Mouse (Mus musculus): ENCODE measurements around the gene Zfand3.

Gene Zfand3

GRCm38 (mm10) chr17:30004203-30005102, at the start of gene Zfand3:
Gene Zfand3, plus strand, starts transcription at chr17:30004733.
- peak; percentile 81 to 91 for DNase-seq (ENCODE audit: low spot score in 2 of 2)

- no peak for DNase-seq (ENCODE audit: low spot score in 2 of 2)
Measured at GRCm38 (mm10) chr17:29955880-29956279, 48.7 kb upstream of the Zfand3 start.

- DNase-seq (ENCODE audit: low spot score in 2 of 2) = peak in 1 of 2 experiments; percentile 24
Measured at GRCm38 (mm10) chr17:29963730-29964259, 40.7 kb upstream of the Zfand3 start.

GRCm38 (mm10) chr17:29965506-29965905, 39.0 kb upstream of the Zfand3 start:
- no peak for DNase-seq (ENCODE audit: low spot score in 2 of 2)

- no peak for DNase-seq (ENCODE audit: low spot score in 2 of 2)
Measured at GRCm38 (mm10) chr17:29970037-29970555, 34.4 kb upstream of the Zfand3 start, which contains the start of gene Mdga1. Gene Mdga1, minus strand, starts transcription at chr17:29970087.

- no peak for DNase-seq (ENCODE audit: low spot score in 2 of 2)
Measured at GRCm38 (mm10) chr17:29971761-29972432, 32.6 kb upstream of the Zfand3 start.

GRCm38 (mm10) chr17:29973226-29973625, 31.3 kb upstream of the Zfand3 start:
- no peak for DNase-seq (ENCODE audit: low spot score in 2 of 2)

GRCm38 (mm10) chr17:29975731-29976130, 28.8 kb upstream of the Zfand3 start:
- DNase-seq (ENCODE audit: low spot score in 2 of 2) = peak; percentile 78 to 83

- no peak for DNase-seq (ENCODE audit: low spot score in 2 of 2)
Measured at GRCm38 (mm10) chr17:29979020-29979419, 25.5 kb upstream of the Zfand3 start.

- DNase-seq (ENCODE audit: low spot score in 2 of 2) = no peak
Measured at GRCm38 (mm10) chr17:29979841-29980240, 24.7 kb upstream of the Zfand3 start.

GRCm38 (mm10) chr17:29981568-29981967, 23.0 kb upstream of the Zfand3 start:
- DNase-seq (ENCODE audit: low spot score in 2 of 2) = no peak

- DNase-seq (ENCODE audit: low spot score in 2 of 2) = no peak
Measured at GRCm38 (mm10) chr17:29983190-29983589, 21.3 kb upstream of the Zfand3 start.

GRCm38 (mm10) chr17:29984931-29985330, 19.6 kb upstream of the Zfand3 start:
- DNase-seq (ENCODE audit: low spot score in 2 of 2) = no peak

- DNase-seq (ENCODE audit: low spot score in 2 of 2) = no peak
Measured at GRCm38 (mm10) chr17:29985534-29985933, 19.0 kb upstream of the Zfand3 start.

GRCm38 (mm10) chr17:29988141-29988540, 16.4 kb upstream of the Zfand3 start:
- DNase-seq (ENCODE audit: low spot score in 2 of 2) = no peak

- no peak for DNase-seq (ENCODE audit: low spot score in 2 of 2)
Measured at GRCm38 (mm10) chr17:29989653-29990052, 14.9 kb upstream of the Zfand3 start.

- no peak for DNase-seq (ENCODE audit: low spot score in 2 of 2)
Measured at GRCm38 (mm10) chr17:29990136-29990535, 14.4 kb upstream of the Zfand3 start.

GRCm38 (mm10) chr17:29990845-29991244, 13.7 kb upstream of the Zfand3 start:
- no peak for DNase-seq (ENCODE audit: low spot score in 2 of 2)

- DNase-seq (ENCODE audit: low spot score in 2 of 2) = peak; percentile 45 to 53
Measured at GRCm38 (mm10) chr17:29993488-29993887, 11.0 kb upstream of the Zfand3 start.

- DNase-seq (ENCODE audit: low spot score in 2 of 2) = no peak
Measured at GRCm38 (mm10) chr17:29994011-29994410, 10.5 kb upstream of the Zfand3 start.

- DNase-seq (ENCODE audit: low spot score in 2 of 2) = no peak
Measured at GRCm38 (mm10) chr17:29994459-29994858, 10.1 kb upstream of the Zfand3 start.

GRCm38 (mm10) chr17:29995986-29996385, 8.5 kb upstream of the Zfand3 start:
- no peak for DNase-seq (ENCODE audit: low spot score in 2 of 2)

All from frontal cortex, postnatal 10 days (tissue).